Mouse (Mus musculus) ZHBTc4 (cell line): ENCODE measurements around the gene Map4k1.

Experiments
- DNase-seq: peaks from one replicate; pipeline ENCODE4 v3.0.0-alpha.2; 2011; ENCODE audit warnings: low read depth, low spot score

Gene Map4k1

GRCm38 (mm10) chr7:28981651-28982273 lies at the start of gene Map4k1, which contains the start of gene Eif3k:
Map4k1 (plus strand) TSS chr7:28982050.
Eif3k (minus strand) TSS chr7:28981864.
- DNase-seq, result peak; percentile 100

- DNase-seq, result peak; percentile 93
Measured at GRCm38 (mm10) chr7:28932421-28933041, 49.3 kb upstream of the Map4k1 start.

GRCm38 (mm10) chr7:28933825-28934224 lies 48.0 kb upstream of the Map4k1 start:
- DNase-seq, result no peak

- DNase-seq, result peak; percentile 64
Measured at GRCm38 (mm10) chr7:28936787-28937186, 45.1 kb upstream of the Map4k1 start.

- peak; percentile 78 for DNase-seq
Measured at GRCm38 (mm10) chr7:28938654-28939053, 43.2 kb upstream of the Map4k1 start.

- peak; percentile 52 for DNase-seq
Measured at GRCm38 (mm10) chr7:28939418-28940183, 42.2 kb upstream of the Map4k1 start.

GRCm38 (mm10) chr7:28941129-28941528 lies 40.7 kb upstream of the Map4k1 start:
- no peak for DNase-seq

GRCm38 (mm10) chr7:28941542-28941941 lies 40.3 kb upstream of the Map4k1 start:
- DNase-seq, result no peak

GRCm38 (mm10) chr7:28943451-28944180 lies 38.2 kb upstream of the Map4k1 start:
- DNase-seq, result peak; percentile 70

- DNase-seq, result no peak
Measured at GRCm38 (mm10) chr7:28944756-28945415, 37.0 kb upstream of the Map4k1 start.

GRCm38 (mm10) chr7:28945416-28946270 lies 36.2 kb upstream of the Map4k1 start:
- DNase-seq, result peak; percentile 70

- no peak for DNase-seq
Measured at GRCm38 (mm10) chr7:28946271-28946610, 35.6 kb upstream of the Map4k1 start.

- no peak for DNase-seq
Measured at GRCm38 (mm10) chr7:28948746-28949145, 33.1 kb upstream of the Map4k1 start.

- no peak for DNase-seq
Measured at GRCm38 (mm10) chr7:28949298-28949697, 32.6 kb upstream of the Map4k1 start.

- no peak for DNase-seq
Measured at GRCm38 (mm10) chr7:28950346-28951037, 31.4 kb upstream of the Map4k1 start.

GRCm38 (mm10) chr7:28951764-28952163 lies 30.1 kb upstream of the Map4k1 start:
- no peak for DNase-seq

- no peak for DNase-seq
Measured at GRCm38 (mm10) chr7:28952786-28953185, 29.1 kb upstream of the Map4k1 start.

GRCm38 (mm10) chr7:28953476-28954376 lies 28.1 kb upstream of the Map4k1 start:
- no peak for DNase-seq

- no peak for DNase-seq
Measured at GRCm38 (mm10) chr7:28954773-28955172, 27.1 kb upstream of the Map4k1 start.
